23 mouse cellular contexts compared by ENCODE assay signal in genomic region chr3:55075294-55075648, GRCm38 (mm10). TPM values are rescaled to one million over a fixed set of nuclear protein-coding genes. Genes with fewer than 3 reads are reported as not detected.
DNase-seq lines count a peak whose midpoint lies in the region; ATAC-seq and TF ChIP-seq lines count a peak whose summit lies in the region.
"Had no signal": no experiment of that assay in that cellular context is flagged by ENCODE, and none has a peak within 500 bp of the region (broad histone marks: within the 10 kb centered on the region; RNA-seq: fewer than 3 reads in every experiment).

No protein-coding gene starts in this region.

- no peak overlapping the region for H3K9ac ChIP-seq in forebrain, embryonic 15.5 days (replicated peaks)
- H3K9ac ChIP-seq in midbrain, postnatal 0 days (replicated peaks; ENCODE audit: low read length, poor library complexity, severe bottlenecking), result no peak overlapping the region
- H3K9ac ChIP-seq: limb, embryonic 12.5 days; liver, embryonic 13.5 days; lung, embryonic 14.5 days had no signal

- no peak for TF ChIP-seq CTCF in midbrain, postnatal 0 days (IDR thresholded peaks at IDR 0.05)

- 9% methylated on average over 3 of the region's 3 CpGs for WGBS in forebrain, embryonic 15.5 days
- 37% methylated on average over 3 of the region's 3 CpGs for WGBS in midbrain, postnatal 0 days

- no peak overlapping the region for H3K4me2 ChIP-seq in forebrain, embryonic 15.5 days (replicated peaks)
- H3K4me2 ChIP-seq in midbrain, postnatal 0 days (ENCODE audit: low read depth, low read length, poor library complexity, severe bottlenecking), result no peak overlapping the region
- H3K4me2 ChIP-seq: limb, embryonic 12.5 days; liver, embryonic 13.5 days; lung, embryonic 14.5 days had no signal

- no peak overlapping the region for H3K4me3 ChIP-seq in forebrain, embryonic 15.5 days
- H3K4me3 ChIP-seq in midbrain, postnatal 0 days (ENCODE audit: low read depth, low read length), result no peak overlapping the region
- H3K4me3 ChIP-seq: heart, embryonic 10.5 days; limb, embryonic 12.5 days; liver, embryonic 13.5 days; myocyte had no signal

- ATAC-seq in forebrain, embryonic 15.5 days (replicated peaks), result peak; percentile 53
- no peak for ATAC-seq in midbrain, postnatal 0 days (ENCODE audit: low FRiP score)
- ATAC-seq: Patski had no signal

- DNase-seq in cerebellum, postnatal 10 days, result peak; percentile 45 to 70
- DNase-seq in cerebellum, adult 9-11 months, result no peak
- DNase-seq in layer of hippocampus, postnatal 10 days (ENCODE audit: low spot score in 2 of 2), result peak; percentile 36 to 52
- DNase-seq in layer of hippocampus, adult 9-11 months, result no peak
- DNase-seq in midbrain, postnatal 0 days (ENCODE audit: low spot score), result peak; percentile 64
- no peak for DNase-seq in right cerebral cortex, adult 18-20 months
- DNase-seq in kidney, adult 11 months, result no peak
- DNase-seq: adrenal gland, postnatal 10 days; cerebellum, adult 11 months; cerebellum, postnatal 25 days; kidney, adult 2 months; kidney, postnatal 10 days; liver, embryonic 13.5 days; lung, embryonic 14.5 days; lung, postnatal 36 days; thymus, postnatal 14 days had no signal

- H3K27ac ChIP-seq in forebrain, embryonic 15.5 days (replicated peaks), result no peak overlapping the region
- H3K27ac ChIP-seq in midbrain, postnatal 0 days (ENCODE audit: low read depth, low read length), result no peak overlapping the region
- H3K27ac ChIP-seq: heart, embryonic 10.5 days; limb, embryonic 12.5 days; liver, embryonic 13.5 days had no signal

- peaks cover 15% of the 10 kb centered on the region; the same call in 1 of the 2 replicates for H3K4me1 ChIP-seq in forebrain, embryonic 15.5 days
- H3K4me1 ChIP-seq in midbrain, postnatal 0 days (ENCODE audit: insufficient read depth, low read length), result no peaks in the 10 kb centered on the region
- H3K4me1 ChIP-seq: heart, embryonic 10.5 days; liver, embryonic 13.5 days had no signal

- H3K9me3 ChIP-seq in forebrain, embryonic 15.5 days, result no peaks in the 10 kb centered on the region
- no peaks in the 10 kb centered on the region for H3K9me3 ChIP-seq in midbrain, postnatal 0 days (ENCODE audit: low read length)
- H3K9me3 ChIP-seq: heart, embryonic 10.5 days; limb, embryonic 12.5 days; liver, embryonic 13.5 days had no signal

- no peaks in the 10 kb centered on the region for H3K27me3 ChIP-seq in forebrain, embryonic 15.5 days
- no peaks in the 10 kb centered on the region for H3K27me3 ChIP-seq in midbrain, postnatal 0 days (ENCODE audit: insufficient read depth, low read length)
- H3K27me3 ChIP-seq: limb, embryonic 12.5 days; liver, embryonic 13.5 days had no signal

- H3K36me3 ChIP-seq in forebrain, embryonic 15.5 days, result no peaks in the 10 kb centered on the region
- no peaks in the 10 kb centered on the region for H3K36me3 ChIP-seq in midbrain, postnatal 0 days (ENCODE audit: insufficient read depth, low read length)
- H3K36me3 ChIP-seq: heart, embryonic 10.5 days; limb, embryonic 12.5 days; liver, embryonic 13.5 days had no signal

RNA-seq across cellular contexts. Expression of gene Ccna1, which starts 20.0 kb away (rescaled TPM):
- 1 to 10 TPM; 2.4 to 4.1 TPM for total RNA-seq in layer of hippocampus, postnatal 10 days (2021)
- polyA plus RNA-seq in forebrain, embryonic 15.5 days (2015; fragmentation: Nextera tagmentation; extraction: Ambion mirVana), result 1.9 and 3.0 TPM in 2 replicates
- 1.2 and 3.6 TPM in 2 replicates for total RNA-seq in midbrain, postnatal 0 days (2014; rRNA removed)
- polyA plus RNA-seq in midbrain, postnatal 0 days (2015; fragmentation: Nextera tagmentation; extraction: Ambion mirVana), result 2.6 and 2.9 TPM in 2 replicates
- total RNA-seq: gastrocnemius, adult 18-20 months; megakaryocyte-erythroid progenitor cell, adult 5-6 weeks had no signal
- polyA plus RNA-seq: kidney, adult 2 months; myocyte had no signal

RNA-seq across cellular contexts. Expression of gene Spg20, which starts 36.6 kb away (rescaled TPM):
- 10 to 100 TPM; 19.4 to 24.0 TPM for total RNA-seq in layer of hippocampus, postnatal 10 days (2021)
- 20.9 and 21.4 TPM in 2 replicates for polyA plus RNA-seq in forebrain, embryonic 15.5 days (2015; fragmentation: Nextera tagmentation; extraction: Ambion mirVana)
- 13.4 and 15.5 TPM in 2 replicates for total RNA-seq in midbrain, postnatal 0 days (2014; rRNA removed)
- polyA plus RNA-seq in midbrain, postnatal 0 days (2015; fragmentation: Nextera tagmentation; extraction: Ambion mirVana), result 8.3 and 9.3 TPM in 2 replicates

Comparison
In these comparisons a context has a peak if more than half of its experiments do, and no peak if none do; other contexts are left out.
1. DNase-seq: peak in cerebellum, postnatal 10 days (2 of 2), layer of hippocampus, postnatal 10 days (2 of 2) and midbrain, postnatal 0 days (single experiment); none in cerebellum, adult 9-11 months (single experiment), layer of hippocampus, adult 9-11 months (single experiment), right cerebral cortex, adult 18-20 months (single experiment) and kidney, adult 11 months (single experiment).